Mouse (Mus musculus) myocyte (in vitro differentiated cells): Measurements from ENCODE around the gene Slc25a39. TPM values are rescaled to one million over a fixed set of nuclear protein-coding genes. Genes with fewer than 3 reads are reported as not detected.

ENCODE experiments used
- H3K27me3 ChIP-seq: one replicate; pipeline ENCODE4 v1.6.1; 2011; ENCODE audit not compliant: control insufficient read depth, insufficient read depth, insufficient read length
- H3K36me3 ChIP-seq: one replicate; pipeline ENCODE4 v1.6.1; 2011; ENCODE audit not compliant: control insufficient read depth, insufficient read depth
- H3K4me2 ChIP-seq: one replicate; pipeline ENCODE4 v1.6.1; 2011; ENCODE audit warnings: low read depth, control low read depth
- H3K4me3 ChIP-seq: one replicate; pipeline ENCODE4 v1.5.1; 2011; ENCODE audit warnings: mild to moderate bottlenecking, control low read depth, moderate library complexity
- H3K79me2 ChIP-seq: one replicate; pipeline ENCODE4 v1.6.1; 2011; ENCODE audit not compliant: control insufficient read depth, insufficient read depth
- H3ac ChIP-seq: one replicate; pipeline ENCODE4 v1.6.1; 2011; ENCODE audit not compliant: control insufficient read depth, insufficient read length
- CEBPB ChIP-seq: IDR thresholded peaks from 2 replicates; pipeline ENCODE4 v1.6.1; 2011; ENCODE audit warnings: mild to moderate bottlenecking, moderate library complexity; ENCODE audit not compliant: poor library complexity, insufficient read depth, severe bottlenecking
- E2F4 ChIP-seq: IDR thresholded peaks from one replicate; pipeline ENCODE4 v1.6.1; 2011; ENCODE audit warnings: mild to moderate bottlenecking, control low read depth, moderate library complexity; ENCODE audit not compliant: insufficient read depth
- MAX ChIP-seq: IDR thresholded peaks from one replicate; pipeline ENCODE4 v1.6.1; 2011; ENCODE audit warnings: low read depth, mild to moderate bottlenecking, control low read depth
- MYOD1 ChIP-seq, 3 experiments: IDR thresholded peaks; one replicate each; pipeline ENCODE4 v1.6.1; 2011; ENCODE audit warnings: control low read depth in 2 of 3, low read depth in 2 of 3, mild to moderate bottlenecking in 2 of 3, moderate library complexity in 1 of 3; ENCODE audit not compliant: insufficient read length in 2 of 3, control insufficient read depth in 1 of 3
- MYOG ChIP-seq, 3 experiments: IDR thresholded peaks; one replicate each; pipeline ENCODE4 v1.6.1; 2011; ENCODE audit warnings: control low read depth in 2 of 3, low read depth in 2 of 3, mild to moderate bottlenecking in 2 of 3; ENCODE audit not compliant: insufficient read length in 2 of 3, control insufficient read depth in 1 of 3, insufficient read depth in 1 of 3
- POLR2A ChIP-seq: IDR thresholded peaks from one replicate; pipeline ENCODE4 v1.6.1; 2011; ENCODE audit warnings: low read depth, mild to moderate bottlenecking, control low read depth, moderate library complexity; ENCODE audit not compliant: insufficient read length
- POLR2AphosphoS2 ChIP-seq: IDR thresholded peaks from one replicate; pipeline ENCODE4 v1.6.1; 2011; ENCODE audit warnings: low read depth, control low read depth; ENCODE audit not compliant: insufficient read length
- REST ChIP-seq: IDR thresholded peaks from one replicate; pipeline ENCODE4 v1.6.1; 2011; ENCODE audit warnings: mild to moderate bottlenecking, control low read depth, moderate library complexity; ENCODE audit not compliant: insufficient read depth, insufficient read length
- SRF ChIP-seq: IDR thresholded peaks from one replicate; pipeline ENCODE4 v1.6.1; 2011; ENCODE audit warnings: low read depth; ENCODE audit not compliant: control insufficient read depth, insufficient read length
- TCF12 ChIP-seq: IDR thresholded peaks from one replicate; pipeline ENCODE4 v1.6.1; 2011; ENCODE audit warnings: mild to moderate bottlenecking, control low read depth; ENCODE audit not compliant: poor library complexity, insufficient read depth, severe bottlenecking
- TCF3 ChIP-seq: IDR thresholded peaks from one replicate; pipeline ENCODE4 v1.6.1; 2011; ENCODE audit warnings: low read depth, control low read depth; ENCODE audit not compliant: insufficient read length
- USF1 ChIP-seq: IDR thresholded peaks from one replicate; pipeline ENCODE4 v1.6.1; 2011; ENCODE audit warnings: low read depth, mild to moderate bottlenecking, control low read depth, moderate library complexity
- polyA plus RNA-seq: library from polyadenylated mRNA; unstranded; fragments of >200 nt; fragmentation: generic; extraction: Trizol; gene quantifications from one replicate; pipeline ENCODE4 v1.2.1, GENCODE M21; 2012; ENCODE audit warnings: missing spikeins

The Slc25a39 gene
- polyA plus RNA-seq, 1 experiment = 274 TPM

DNA sequence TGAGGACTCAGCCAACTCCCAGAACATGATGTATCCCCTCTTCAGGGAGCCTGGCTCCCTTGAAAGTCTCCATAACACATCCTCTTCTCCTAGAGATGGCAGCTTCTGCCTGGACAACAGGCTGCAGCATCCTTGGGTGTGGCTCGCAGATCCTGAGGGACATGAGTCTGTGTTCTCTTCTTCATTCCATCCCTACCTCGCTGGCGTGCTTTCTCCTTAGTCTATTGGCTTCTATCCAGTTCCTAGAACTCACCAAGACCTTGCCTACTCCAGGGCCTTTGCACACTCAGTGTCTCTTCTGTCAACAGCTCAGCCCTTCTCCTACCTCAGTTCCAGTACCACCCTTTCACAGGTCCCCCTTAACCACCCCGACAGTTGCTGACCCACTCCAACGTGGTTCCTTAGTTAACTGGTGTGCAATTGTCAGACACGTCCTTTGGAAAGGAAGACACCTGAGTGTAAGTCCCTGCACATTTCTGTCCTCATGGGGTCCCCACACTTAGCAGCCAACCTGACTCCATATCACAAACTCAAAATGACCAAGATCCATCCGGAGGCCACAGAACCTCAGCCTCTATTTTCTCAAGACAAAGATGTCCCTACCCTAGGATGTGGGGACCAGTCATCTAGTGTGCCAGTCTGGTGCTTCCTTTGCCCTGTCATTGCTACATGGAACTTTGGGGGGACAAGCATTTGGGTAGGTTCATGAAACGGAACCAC is 45.8 kb downstream of the Slc25a39 start:
- TF ChIP-seq TCF3 (no peak), SRF (no peak), POLR2A (no peak), E2F4 (no peak), CEBPB (no peak), MYOG (IDR thresholded peaks at IDR 0.05; ENCODE audit: control insufficient read depth in 1 of 3, insufficient read depth in 1 of 3, insufficient read length in 2 of 3, low read depth in 2 of 3) (no peak), MAX (no peak), USF1 (no peak), MYOD1 (IDR thresholded peaks at IDR 0.05; ENCODE audit: control insufficient read depth in 1 of 3, insufficient read length in 2 of 3, low read depth in 2 of 3) (no peak), REST (no peak), TCF12 (no peak), POLR2AphosphoS2 (no peak)
- Histone ChIP-seq H3K27me3 (peaks cover 95% of the 10 kb centered on the region), H3K36me3 (no peaks in the 10 kb centered on the region), H3ac (no peak overlapping the region), H3K79me2 (no peaks in the 10 kb centered on the region), H3K4me3 (no peak overlapping the region), H3K4me2 (no peak overlapping the region)

DNA sequence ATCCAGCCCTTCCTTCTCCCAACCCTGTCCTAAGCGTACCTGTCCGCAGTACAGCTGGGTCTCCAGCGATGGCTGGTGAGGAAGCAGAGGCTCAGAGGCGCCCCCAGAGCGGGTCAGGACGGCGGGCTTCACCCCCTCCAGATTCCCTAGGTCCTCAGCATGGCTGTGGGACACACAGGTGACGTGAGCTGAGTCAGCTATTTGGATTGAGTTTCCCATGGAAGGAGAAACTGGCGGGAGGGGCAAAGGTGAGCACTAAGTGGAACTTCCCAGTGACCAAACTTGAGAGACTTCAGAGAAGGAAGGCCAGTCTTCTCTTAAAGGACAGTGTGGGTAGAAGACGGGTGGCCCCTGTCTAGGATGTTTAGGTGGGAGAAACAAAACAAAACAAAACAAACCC is 49.4 kb downstream of the Slc25a39 start:
- no peak overlapping the region for H3K4me3 ChIP-seq
- H3ac ChIP-seq = no peak overlapping the region
- H3K4me2 ChIP-seq = no peak overlapping the region
- H3K36me3 ChIP-seq = no peaks in the 10 kb centered on the region
- H3K27me3 ChIP-seq = peaks cover 90% of the 10 kb centered on the region
- TF ChIP-seq CEBPB (no peak), POLR2A (no peak), MAX (no peak), MYOD1 (IDR thresholded peaks at IDR 0.05; ENCODE audit: control insufficient read depth in 1 of 3, insufficient read length in 2 of 3, low read depth in 2 of 3) (no peak), MYOG (IDR thresholded peaks at IDR 0.05; ENCODE audit: control insufficient read depth in 1 of 3, insufficient read depth in 1 of 3, insufficient read length in 2 of 3, low read depth in 2 of 3) (no peak), TCF3 (no peak)
- no peaks in the 10 kb centered on the region for H3K79me2 ChIP-seq

GRCm38 (mm10) chr11:102356636-102357350 is 51.0 kb downstream of the Slc25a39 start:
- TF ChIP-seq POLR2AphosphoS2 (no peak), TCF12 (no peak), TCF3 (no peak), USF1 (no peak), E2F4 (no peak), CEBPB (no peak), MAX (no peak), SRF (no peak), POLR2A (no peak), MYOD1 (IDR thresholded peaks at IDR 0.05; ENCODE audit: control insufficient read depth in 1 of 3, insufficient read length in 2 of 3, low read depth in 2 of 3) (no peak), MYOG (IDR thresholded peaks at IDR 0.05; ENCODE audit: control insufficient read depth in 1 of 3, insufficient read depth in 1 of 3, insufficient read length in 2 of 3, low read depth in 2 of 3) (no peak), REST (no peak)
- no peak overlapping the region for H3K4me2 ChIP-seq
- peaks cover 90% of the 10 kb centered on the region for H3K27me3 ChIP-seq
- H3ac ChIP-seq = no peak overlapping the region
- H3K4me3 ChIP-seq = no peak overlapping the region
- no peaks in the 10 kb centered on the region for H3K36me3 ChIP-seq
- no peaks in the 10 kb centered on the region for H3K79me2 ChIP-seq

GRCm38 (mm10) chr11:102356190-102356589 is 51.6 kb downstream of the Slc25a39 start:
- Histone ChIP-seq H3K4me3 (no peak overlapping the region), H3K36me3 (no peaks in the 10 kb centered on the region), H3K4me2 (no peak overlapping the region), H3K79me2 (no peaks in the 10 kb centered on the region), H3ac (no peak overlapping the region), H3K27me3 (peaks cover 90% of the 10 kb centered on the region)
- TF ChIP-seq E2F4 (no peak), MYOD1 (IDR thresholded peaks at IDR 0.05; ENCODE audit: control insufficient read depth in 1 of 3, insufficient read length in 2 of 3, low read depth in 2 of 3) (no peak), REST (no peak), POLR2A (no peak), SRF (no peak), POLR2AphosphoS2 (no peak)
